Mouse (Mus musculus) right cerebral cortex, postnatal 36 days (tissue): ENCODE data around the gene Entpd7.

Experiments used
- DNase-seq, 2 experiments: peaks; one replicate each; pipeline ENCODE4 v3.0.0; 2022; ENCODE audit warnings: low spot score in 2 of 2, mixed read lengths in 1 of 2

Gene Entpd7

GRCm38 (mm10) chr19:43689419-43690246 lies at the start of gene Entpd7:
Gene Entpd7, plus strand, starts transcription at chr19:43689672.
- peak; percentile 97 to 98 for DNase-seq

GRCm38 (mm10) chr19:43641833-43642232 lies 47.6 kb upstream of the Entpd7 start:
- no peak for DNase-seq

DNA sequence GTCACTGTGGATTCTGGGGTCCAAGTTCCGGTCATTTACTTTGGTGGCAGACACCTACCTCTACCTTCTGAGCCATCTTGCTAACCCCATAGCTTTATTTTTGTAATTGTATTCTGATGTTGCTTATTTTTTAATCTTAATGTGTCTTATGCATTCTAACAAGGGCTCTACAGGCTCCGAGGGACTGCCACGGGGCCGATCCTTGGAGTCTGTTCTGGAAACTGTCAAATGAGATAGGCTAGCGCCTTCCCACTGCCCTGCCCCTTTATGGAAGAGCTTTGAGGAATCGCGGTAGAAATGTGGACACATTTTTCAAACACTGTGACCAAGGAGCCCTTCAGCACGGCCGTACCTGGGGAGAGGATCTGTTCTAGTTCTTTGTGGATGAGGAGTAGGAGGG lies 46.6 kb upstream of the Entpd7 start:
- no peak for DNase-seq

- DNase-seq, result no peak
Measured at GRCm38 (mm10) chr19:43645508-43645907, 44.0 kb upstream of the Entpd7 start.

- no peak for DNase-seq
Measured at GRCm38 (mm10) chr19:43646852-43647251, 42.6 kb upstream of the Entpd7 start.

- no peak for DNase-seq
Measured at GRCm38 (mm10) chr19:43647261-43647660, 42.2 kb upstream of the Entpd7 start.

- no peak for DNase-seq
Measured at GRCm38 (mm10) chr19:43648343-43648742, 41.1 kb upstream of the Entpd7 start.

DNA sequence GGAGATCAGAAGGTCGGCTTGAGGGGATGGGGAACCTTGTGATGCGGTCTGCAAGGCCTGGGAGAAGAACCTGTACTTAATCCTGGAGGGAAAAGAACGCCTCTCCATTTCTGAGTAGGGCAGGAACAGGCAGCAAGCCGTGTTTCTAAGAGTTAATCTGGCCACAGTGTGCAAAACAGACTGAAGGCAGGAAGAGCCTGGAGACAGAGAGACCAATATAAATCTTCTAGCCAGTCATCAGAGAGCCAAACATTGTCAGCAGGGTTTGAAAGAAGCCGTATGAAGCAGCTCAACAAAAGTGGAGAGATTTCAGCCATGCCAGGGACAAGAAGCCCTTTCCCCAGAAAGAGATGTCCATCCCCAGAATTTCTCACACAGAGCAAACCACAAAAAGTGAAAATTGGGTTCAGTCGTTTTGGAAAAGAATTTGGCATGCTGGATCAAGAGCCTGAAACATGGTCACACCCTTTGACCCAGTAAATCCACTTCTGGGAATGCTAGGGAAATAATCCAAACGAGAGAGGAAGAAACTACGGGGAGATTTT lies 38.2 kb upstream of the Entpd7 start:
- no peak for DNase-seq

GRCm38 (mm10) chr19:43655735-43656492 lies 33.6 kb upstream of the Entpd7 start:
- DNase-seq, result no peak

DNA sequence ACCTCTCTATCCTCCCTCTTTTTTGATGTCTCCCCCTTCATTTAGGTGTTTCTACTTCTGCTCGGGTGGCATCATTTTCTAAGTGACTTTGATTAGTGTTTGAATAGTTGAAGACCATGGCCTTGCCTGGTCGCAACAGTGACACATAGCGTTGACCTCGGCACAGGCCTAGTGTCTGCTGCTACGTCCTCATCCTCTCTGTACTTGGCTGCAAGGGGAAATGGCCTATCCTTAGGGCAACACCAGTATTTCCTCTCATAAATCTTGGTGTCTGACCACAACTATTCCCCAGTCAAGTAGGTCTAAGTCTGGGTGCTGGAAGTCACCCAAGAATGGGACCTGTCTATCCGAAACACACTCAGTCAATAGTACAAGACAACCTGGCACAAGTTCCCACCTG lies 29.8 kb upstream of the Entpd7 start:
- DNase-seq, result no peak

DNA sequence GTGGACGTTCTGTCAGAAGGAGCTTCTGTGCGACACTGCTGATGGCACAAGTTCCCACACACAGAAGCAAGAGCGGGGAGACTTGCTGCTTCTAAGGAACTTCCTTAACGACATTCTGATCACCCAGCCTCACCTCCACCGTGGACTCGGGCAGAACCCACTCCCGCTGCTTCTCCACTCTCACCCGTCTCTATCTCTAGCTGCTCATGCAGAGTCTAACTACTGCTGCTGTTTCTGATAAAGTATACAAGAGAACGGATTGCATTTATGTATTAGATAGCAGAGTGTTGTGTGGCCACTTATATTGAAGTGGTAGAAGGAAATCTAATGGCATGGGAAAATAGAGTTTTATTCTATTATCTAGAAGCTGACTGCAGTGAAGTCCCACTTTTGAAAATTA lies 28.7 kb upstream of the Entpd7 start:
- no peak for DNase-seq

DNA sequence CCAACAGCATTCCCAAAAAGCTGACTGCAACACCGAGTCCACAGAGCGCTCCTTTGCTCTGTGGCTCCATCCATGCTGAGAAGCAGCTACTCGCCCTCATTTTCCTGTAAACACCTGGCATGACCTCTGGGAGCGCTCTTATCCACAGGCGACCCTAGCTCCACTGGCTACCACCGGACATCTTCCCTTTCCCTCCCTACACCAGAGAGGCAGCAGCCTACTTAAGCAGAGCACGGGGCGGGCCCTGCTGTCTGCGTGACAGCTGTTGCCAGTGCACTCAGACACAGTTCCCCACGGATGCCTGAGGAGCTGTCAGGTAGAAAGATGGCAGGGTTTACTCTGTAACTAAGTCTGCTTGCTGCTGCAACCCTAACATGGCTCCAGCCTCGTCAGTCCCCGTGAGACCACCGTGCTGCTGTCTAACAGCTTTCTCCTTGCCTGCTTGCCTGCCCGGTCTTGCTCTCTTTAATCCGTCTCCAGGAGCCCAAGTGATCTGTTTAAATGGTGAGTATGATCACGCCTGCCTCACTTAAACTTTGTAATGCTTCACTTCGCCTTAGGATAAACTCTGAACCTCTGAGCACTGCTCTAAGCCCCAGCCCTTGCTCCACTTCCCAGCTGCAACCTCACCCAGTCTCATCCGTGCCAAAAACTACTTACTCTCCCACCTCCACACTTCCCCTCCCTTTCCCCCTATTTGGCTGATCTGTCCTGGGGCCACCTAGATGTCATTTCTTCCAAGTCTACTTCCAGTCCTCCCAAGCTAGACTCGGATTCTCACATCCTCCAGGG lies 27.1 kb upstream of the Entpd7 start:
- no peak for DNase-seq

DNA sequence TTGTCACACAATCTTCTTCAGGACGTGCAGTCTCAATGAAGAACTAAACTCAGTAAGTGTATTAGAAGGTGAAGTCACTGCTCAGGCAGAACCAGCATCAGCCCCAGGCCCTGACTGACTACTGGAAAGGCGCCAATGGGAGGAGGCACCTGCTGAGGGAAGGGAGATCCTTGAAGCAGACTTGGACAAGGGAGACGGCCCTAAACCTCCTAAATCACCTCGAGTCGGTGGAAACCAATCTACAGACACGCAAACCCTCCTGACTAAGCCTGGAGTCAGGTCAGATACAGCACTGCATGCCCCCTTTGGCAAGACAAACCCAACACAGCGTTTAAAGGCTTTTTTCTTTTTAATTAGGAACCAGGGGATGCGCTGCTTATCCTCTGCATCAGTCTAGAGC lies 26.0 kb upstream of the Entpd7 start:
- DNase-seq, result no peak

DNA sequence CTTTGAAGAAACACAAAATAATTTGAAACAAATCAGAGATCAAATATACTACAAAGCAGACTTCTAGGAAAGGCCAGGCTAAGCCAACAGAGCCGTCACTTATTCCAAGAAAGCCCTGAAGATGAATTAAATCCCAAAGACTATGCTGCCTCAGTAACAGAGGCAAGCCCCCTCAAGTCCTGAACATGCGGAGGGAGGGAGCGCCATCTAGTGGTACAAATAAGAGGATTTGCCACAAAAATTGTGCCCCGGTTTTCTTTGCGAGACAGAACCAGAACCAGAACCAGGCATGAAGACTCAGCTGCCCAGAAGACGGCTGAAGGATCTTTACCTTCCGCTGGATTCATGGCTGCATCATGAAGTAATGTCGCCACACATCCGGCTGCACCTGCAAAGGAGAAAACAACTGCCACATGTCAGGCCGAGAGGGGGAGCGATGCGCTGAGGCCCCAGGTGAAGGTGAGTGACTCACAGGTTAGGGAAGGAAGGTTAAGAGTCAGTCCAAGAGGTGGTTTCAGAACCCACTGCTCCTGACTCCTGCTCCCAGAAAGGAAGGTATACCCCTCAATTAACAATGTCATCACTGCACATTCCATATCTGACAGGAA lies 23.9 kb upstream of the Entpd7 start:
- no peak for DNase-seq

DNA sequence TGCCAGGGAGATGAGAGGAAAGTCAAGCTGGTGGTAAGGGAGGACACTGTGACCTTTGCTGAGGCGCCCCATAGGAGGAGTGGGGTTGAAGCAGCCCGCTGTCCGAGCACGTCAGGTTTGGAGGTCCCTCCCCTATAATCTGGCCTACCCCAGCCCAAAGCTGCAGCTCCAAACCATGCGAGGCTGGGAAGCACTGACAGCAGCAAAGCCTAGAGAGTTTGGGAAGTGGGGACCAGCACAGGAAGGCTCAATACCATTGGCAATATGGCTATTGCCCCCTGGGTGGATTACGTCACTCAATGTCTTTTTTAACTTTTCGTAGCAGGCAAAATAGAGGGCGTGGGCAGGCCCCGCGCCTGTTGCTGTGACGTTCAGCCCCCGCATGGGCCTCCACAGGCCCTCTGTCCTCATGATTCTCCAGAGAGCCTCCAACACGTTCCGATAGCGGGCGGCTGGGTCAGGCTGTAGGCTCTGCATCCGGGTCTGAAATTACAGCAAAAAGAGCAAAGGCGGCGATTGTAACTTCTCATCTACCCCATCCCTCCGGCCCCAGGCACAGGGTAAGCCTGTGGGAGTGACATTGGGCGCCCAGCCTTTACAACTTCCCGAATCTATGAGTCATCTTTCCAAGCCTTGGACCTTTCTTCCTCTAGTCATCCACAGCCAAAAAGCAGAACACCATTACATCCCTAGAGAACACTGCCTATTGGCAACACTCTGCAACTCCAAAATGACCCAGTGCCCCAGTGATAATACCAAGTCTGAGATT lies 22.6 kb upstream of the Entpd7 start:
- DNase-seq, result no peak

- DNase-seq, result no peak
Measured at GRCm38 (mm10) chr19:43667430-43667809, 22.1 kb upstream of the Entpd7 start.

DNA sequence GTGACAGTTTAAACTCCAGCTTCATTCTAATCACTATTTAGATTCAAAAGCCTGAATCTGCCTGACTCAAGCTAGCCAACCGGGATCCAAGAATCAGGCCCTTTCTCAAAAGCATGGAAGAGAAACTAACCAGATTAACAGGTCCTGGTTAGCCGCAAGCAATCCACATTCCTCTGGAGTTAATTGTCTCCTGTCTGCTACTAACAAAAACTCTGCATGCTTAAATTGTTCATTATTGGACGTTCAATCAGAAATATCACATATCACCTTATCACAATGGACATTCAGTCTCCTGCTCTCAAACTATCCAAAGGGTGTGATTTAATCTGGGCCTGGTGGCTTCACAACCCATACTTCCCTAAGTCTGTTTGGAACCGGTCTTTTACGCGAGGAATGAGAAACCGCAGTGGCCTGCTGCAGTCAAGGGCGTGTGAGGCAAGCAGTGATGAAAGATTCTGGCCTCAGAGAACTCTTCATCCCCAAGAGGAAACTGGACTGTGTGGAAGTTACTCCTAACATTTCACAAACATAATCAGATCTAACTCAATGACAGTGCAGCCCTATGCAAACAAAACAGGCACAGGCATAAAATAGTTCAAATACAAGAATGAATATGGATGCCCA lies 20.2 kb upstream of the Entpd7 start:
- DNase-seq, result no peak

GRCm38 (mm10) chr19:43671054-43671453 lies 18.4 kb upstream of the Entpd7 start:
- DNase-seq, result no peak

GRCm38 (mm10) chr19:43673513-43674315 lies 15.8 kb upstream of the Entpd7 start:
- no peak for DNase-seq

DNA sequence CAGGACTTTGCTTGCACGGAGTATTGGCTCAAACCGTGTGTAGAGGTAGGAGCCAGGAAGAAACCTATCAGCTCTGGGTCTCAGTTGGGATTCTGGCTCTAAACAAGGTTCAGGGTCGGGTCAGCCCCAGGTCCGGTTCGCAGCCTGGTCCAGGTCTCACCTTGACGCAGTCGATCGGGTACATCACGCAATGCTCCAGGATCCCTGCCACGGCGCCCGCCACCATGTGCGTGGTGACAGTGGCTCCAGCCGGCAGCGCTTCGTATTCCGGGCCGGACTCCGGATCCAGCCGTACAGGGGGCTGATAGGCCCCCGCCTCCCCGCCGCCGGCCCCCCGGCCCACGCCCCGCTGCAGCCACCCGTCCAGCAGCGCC lies 15.2 kb upstream of the Entpd7 start:
- DNase-seq, result peak in 1 of 2 experiments; percentile 32
